Mouse (Mus musculus) frontal cortex, adult 2 months (tissue): ENCODE measurements at regions not wholly inside any gene's neighbourhood (a gene's known extent, or its start where the extent isn't known, plus 50 kb on each side); places are given as distances from the start of the nearest gene placed in this dataset.

ENCODE experiments used
- DNase-seq, 2 experiments: peaks; one replicate each; pipeline ENCODE4 v3.0.0; 2022; ENCODE audit warnings: low spot score in 1 of 2; ENCODE audit errors: extremely low spot score in 1 of 2

DNA sequence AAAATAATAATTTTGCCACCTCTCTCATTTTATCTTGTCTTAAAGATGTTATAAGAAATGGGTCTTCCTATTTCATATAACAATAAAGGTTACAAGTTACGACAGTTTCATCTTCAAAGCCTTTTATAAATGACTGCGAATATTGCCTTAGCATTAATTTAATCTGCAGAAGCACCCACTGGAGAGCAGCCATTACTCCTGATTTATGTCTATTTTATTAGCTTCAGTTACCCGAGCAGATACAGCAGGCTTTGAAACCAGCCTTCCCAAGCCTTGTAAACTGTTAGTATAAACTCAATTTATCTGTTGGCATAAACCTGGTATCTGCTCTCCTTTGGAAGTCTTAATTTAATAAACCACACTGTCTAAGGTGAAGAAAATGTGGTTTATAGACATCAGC is 2851.6 kb upstream of the Gm6569 start:
- DNase-seq, result no peak

DNA sequence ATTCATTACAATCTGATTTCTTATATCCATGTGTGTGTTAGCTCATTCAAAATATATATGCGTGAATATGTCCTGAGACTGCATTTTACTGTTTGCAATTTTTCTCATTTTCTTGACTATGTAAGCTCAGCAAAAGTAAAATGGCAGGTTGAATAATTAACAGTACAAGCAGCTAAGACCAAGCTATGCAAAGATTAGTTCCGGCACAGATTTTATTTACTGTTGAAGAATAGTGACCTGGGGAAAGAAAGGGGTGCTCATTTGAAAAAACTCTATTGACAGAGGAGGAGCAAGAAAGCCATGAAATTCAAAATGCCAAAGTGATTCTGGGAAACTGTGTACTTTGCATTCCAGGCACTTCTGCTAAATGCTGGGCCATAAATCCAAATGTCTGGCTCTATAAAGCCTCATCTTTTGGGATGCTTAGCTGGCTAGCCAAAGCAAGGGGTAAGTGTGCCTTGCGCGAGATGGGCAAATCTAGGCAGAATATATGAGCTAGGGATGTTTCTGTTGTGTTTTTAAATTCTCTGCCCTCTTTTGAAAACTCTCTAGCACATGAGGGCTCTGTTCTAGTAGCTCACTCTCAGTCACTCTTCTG is 2846.3 kb upstream of the Gm6569 start:
- no peak for DNase-seq

GRCm38 (mm10) chr15:70993397-70993796 is 2841.0 kb upstream of the Gm6569 start:
- no peak for DNase-seq

DNA sequence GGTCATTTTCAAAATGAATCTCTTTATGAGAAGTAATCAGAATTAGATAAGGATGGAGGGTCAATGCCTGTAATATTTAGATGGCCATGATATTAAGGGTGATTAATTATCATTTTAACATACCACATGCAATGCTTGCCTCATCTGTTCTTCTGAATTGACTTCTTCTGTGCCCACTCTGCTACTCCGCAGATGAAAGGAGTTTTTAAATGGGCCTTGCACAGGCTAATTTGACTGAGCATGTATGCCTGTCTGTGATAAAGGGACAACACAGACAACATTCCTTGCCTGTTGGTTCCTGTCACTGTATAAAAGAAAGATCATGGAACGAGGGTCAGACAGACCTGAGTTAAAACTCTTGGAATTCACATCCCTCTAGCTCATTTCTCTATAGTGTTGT is 2824.0 kb upstream of the Gm6569 start:
- DNase-seq, result no peak

DNA sequence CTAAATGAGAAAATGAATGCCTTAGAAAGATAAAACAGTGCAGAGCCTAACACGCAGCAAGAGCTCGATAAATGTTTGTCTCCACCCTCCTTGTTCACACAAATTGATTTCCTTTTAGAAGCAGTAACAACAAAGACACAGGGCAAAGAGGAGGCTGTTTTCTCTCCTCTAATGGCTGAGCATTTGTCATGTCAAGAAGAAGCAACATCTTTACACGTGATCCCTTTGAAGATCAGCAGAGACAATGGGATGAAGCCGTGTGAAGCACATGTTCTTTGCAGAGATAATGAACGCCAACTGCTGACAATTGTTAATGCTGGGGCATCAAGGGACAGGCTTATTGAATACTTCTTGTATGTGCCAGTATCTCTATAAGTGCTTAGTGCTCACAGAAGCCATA is 2823.6 kb upstream of the Gm6569 start:
- no peak for DNase-seq

GRCm38 (mm10) chr15:71054251-71054852 is 2780.0 kb upstream of the Gm6569 start:
- DNase-seq, result no peak

DNA sequence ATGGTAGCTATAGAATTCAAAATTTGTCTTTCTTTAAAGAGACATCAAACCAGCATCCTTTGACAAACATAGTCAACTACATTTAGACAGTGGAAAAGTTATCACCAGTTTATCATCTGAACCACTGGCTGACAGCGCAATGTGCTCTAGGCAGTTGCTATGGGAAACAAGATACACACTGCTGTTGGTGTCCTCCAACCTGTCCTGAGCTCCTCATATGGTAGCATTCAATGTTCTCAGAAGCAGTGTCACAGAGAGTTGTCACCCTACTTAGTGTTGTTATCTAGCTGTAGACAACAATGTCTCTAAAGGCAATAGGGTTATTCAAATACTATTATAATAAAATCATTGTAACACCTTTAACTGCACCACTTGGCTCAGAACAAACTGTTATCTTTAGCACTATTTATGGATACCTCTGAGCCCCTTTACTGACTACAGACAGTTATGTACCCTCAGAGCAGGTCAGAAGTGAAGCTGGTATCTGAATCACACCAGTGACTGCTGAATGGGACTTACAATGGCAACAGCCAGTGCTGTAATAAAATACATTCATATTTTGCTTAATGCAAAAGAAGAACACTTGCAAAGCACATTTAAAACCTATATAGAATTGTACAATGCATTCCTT is 2747.9 kb upstream of the Gm6569 start:
- DNase-seq, result no peak

GRCm38 (mm10) chr15:71099111-71099510 is 2735.2 kb upstream of the Gm6569 start:
- DNase-seq, result peak in 1 of 2 experiments; percentile 42

GRCm38 (mm10) chr15:71129802-71130201 is 2704.6 kb upstream of the Gm6569 start:
- DNase-seq, result no peak

DNA sequence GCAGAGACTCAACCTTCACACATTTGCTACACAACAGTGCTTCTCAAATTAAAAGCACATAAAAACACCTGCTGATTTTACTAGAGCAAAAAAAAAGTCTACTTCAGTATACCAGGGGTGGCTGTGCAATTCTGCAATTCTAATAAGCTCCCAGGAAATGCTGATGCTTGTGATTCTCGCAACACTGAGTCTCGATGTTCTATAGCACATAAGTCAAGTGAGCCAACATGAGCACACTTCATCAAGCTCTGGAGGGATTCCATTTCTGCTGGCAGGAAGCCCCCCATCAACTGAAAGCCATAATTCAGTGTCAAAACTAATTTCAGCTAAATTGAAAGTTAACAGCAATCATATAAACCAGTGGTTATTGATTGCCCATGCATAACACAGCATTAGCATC is 2676.7 kb upstream of the Gm6569 start:
- DNase-seq, result no peak

DNA sequence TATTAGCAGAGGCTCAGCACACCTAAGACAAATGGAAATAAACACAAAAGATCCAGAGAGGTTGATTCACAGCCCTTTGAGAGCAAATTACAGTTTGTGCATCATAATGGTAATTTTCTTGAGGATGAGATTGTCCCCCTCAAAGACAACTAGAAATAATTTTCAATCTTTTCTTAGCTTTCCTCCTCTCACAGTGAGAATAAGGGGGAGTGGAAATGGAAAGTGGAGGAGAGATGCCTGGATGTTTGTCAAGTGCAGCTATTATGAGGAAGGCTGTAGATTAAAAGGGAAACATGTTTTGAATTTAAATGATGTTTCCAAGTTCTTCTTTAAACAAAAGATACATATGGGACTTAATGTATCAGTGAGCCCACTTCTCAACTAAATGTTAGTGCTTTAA is 2672.3 kb upstream of the Gm6569 start:
- DNase-seq, result peak in 1 of 2 experiments; percentile 8

- DNase-seq, result peak; percentile 14 to 73
These were observed 2639.2 kb upstream of the Gm6569 start for GRCm38 (mm10) chr15:71195011-71195739.

- DNase-seq, result peak; percentile 62 to 96
These were observed 2593.6 kb upstream of the Gm6569 start for GRCm38 (mm10) chr15:71240647-71241351.

DNA sequence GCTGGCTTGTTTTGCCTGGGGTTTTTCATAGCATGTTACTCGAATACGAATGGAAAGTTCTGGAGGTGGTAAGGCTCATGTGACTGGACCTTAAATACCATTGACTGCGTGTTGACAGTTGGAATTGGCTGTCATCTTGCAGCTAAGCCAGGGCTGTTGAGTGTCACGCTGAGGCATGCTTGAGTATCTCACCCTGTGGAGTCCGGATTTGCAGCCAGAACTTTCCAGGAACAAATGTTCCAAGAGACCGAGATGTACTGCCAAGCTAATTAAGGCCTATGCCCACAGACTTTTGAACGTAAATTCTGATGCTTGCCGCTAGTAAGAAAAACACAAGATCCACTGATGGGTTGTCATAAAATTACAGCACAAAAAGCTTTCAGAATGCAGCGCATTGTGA is 2590.8 kb upstream of the Gm6569 start:
- DNase-seq, result peak; percentile 48 to 59

DNA sequence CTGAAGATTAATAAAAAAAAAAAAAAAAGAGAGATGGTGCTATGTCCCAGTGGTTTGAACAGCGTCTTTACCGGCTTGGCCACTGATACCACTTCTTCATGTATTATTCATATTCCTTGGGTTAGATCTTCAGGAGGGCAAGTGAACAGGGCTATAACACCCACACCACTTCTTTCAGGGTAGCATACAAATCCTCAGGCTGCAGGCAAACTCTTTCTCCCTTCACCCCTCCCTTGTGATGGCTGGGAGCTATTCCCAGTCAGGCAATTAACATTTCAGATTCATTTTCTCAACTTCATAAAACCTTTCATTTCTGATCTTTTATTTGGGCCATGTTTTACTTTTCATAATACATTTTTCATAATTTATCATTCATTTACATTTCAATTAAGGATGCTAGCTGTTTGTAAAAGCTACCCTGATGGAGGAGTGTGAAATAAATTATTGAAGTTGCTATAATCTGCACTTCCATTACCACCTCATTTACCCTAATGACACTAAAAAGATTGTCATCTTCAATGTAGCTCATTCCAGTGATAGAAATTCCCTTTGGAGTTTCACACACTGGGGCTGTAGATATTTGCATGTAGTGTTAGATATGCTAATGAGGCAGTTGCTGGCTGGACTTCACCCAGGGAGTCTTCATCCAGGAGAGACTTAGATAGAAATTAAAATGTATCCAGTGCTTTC is 2558.3 kb upstream of the Gm6569 start:
- no peak for DNase-seq

GRCm38 (mm10) chr15:71276566-71276912 is 2557.8 kb upstream of the Gm6569 start:
- no peak for DNase-seq

DNA sequence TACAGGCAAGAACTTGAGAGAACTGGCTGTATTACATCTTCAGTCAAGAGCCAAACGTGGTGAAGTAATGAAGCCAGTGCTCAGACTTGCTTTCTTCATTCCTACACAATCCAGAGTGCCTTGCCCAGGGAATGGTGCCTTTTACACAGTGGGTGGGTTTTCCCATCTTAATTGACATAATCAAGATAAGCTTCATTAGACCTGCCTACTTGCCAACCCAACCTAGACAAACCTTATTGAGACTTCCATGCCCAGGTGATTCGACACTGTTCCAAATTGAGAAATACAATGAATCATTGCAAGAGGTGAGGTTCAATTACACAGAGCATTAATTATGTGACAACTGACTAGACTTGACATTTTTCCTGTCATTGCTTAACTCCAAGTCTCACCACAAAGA is 2557.0 kb upstream of the Gm6569 start:
- no peak for DNase-seq

GRCm38 (mm10) chr15:71283775-71284174 is 2550.6 kb upstream of the Gm6569 start:
- peak; percentile 1 to 15 for DNase-seq

GRCm38 (mm10) chr15:71302541-71302940 is 2531.8 kb upstream of the Gm6569 start:
- no peak for DNase-seq

GRCm38 (mm10) chr15:71310230-71310629 is 2524.1 kb upstream of the Gm6569 start:
- peak in 1 of 2 experiments; percentile 2 for DNase-seq
